In the genomic region with DNA sequence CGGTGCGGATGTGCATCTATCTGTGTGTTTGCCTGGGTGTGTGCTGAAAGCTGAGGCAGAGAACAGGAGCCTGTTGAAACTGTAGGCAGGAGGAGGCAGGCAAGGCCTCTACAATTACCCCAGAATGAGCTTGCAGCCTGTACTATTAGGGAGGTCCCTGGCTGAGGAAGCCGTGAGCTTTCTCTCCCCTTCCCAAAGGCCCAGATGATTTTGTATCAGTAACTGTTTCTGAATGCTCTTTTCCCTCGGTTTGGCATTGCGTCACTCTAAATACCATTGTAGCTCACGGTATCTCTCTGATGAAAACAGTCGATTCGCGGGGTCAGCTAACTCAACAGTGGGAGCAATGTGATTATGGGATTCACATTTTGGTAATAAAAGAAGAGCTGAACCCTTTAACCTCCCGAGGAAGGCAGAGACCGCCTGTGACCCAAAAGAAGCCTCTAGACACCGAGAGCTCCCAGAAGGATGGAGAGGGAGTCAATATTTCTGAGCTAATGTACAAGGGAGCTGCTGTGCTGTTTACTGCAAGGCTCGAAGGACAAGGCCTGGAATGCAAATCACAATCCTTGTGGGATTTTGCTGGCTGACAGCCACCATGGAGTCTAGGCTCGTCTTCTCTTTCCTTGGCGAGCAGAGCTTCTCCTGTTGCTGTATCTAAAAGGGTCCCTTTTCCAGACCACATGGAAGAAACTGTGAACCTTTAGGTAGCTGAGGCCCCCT, we compare ENCODE assay signal across 9 mouse cellular contexts.
DNase-seq lines count a peak whose midpoint lies in the region; ATAC-seq and TF ChIP-seq lines count a peak whose summit lies in the region.
"Had no signal": no experiment of that assay in that cellular context is flagged by ENCODE, and none has a peak within 500 bp of the region (broad histone marks: within the 10 kb centered on the region; RNA-seq: fewer than 3 reads in every experiment).

No protein-coding gene starts in this region.

- 59% methylated on average over 15 of the region's 15 CpGs for WGBS in kidney, postnatal 0 days
- 67% methylated on average over 15 of the region's 15 CpGs for WGBS in liver, postnatal 0 days (ENCODE audit: insufficient replicate concordance)

- H3K27me3 ChIP-seq in kidney, postnatal 0 days (ENCODE audit: insufficient read depth, low read length) = no peaks in the 10 kb centered on the region
- no peaks in the 10 kb centered on the region for H3K27me3 ChIP-seq in liver, postnatal 0 days (ENCODE audit: insufficient read depth, low read length)
- H3K27me3 ChIP-seq: Patski had no signal

- H3K36me3 ChIP-seq in kidney, postnatal 0 days (ENCODE audit: insufficient read depth, low read length) = no peaks in the 10 kb centered on the region
- H3K36me3 ChIP-seq in liver, postnatal 0 days (replicated peaks; ENCODE audit: insufficient read depth, low read length) = no peaks in the 10 kb centered on the region

- intact Hi-C loops in gastrocnemius, postnatal 14 days (cut with DNase I; ENCODE audit: low total_unique reads) = no loop called here

- no peaks in the 10 kb centered on the region for H3K9me3 ChIP-seq in kidney, postnatal 0 days (replicated peaks; ENCODE audit: low read length)
- no peaks in the 10 kb centered on the region for H3K9me3 ChIP-seq in liver, postnatal 0 days (ENCODE audit: low read length)

- H3K4me2 ChIP-seq in kidney, postnatal 0 days (ENCODE audit: low read length) = no peak overlapping the region
- no peak overlapping the region for H3K4me2 ChIP-seq in liver, postnatal 0 days (ENCODE audit: low read depth, low read length)

- no peak overlapping the region for H3K4me3 ChIP-seq in layer of hippocampus, adult 2 months
- H3K4me3 ChIP-seq in kidney, postnatal 0 days (replicated peaks; ENCODE audit: low read depth, low read length) = no peak overlapping the region
- H3K4me3 ChIP-seq in liver, postnatal 0 days (ENCODE audit: low read depth, low read length) = no peak overlapping the region

- DNase-seq in layer of hippocampus, adult 2 months (ENCODE audit: low spot score in 2 of 2) = no peak
- DNase-seq in layer of hippocampus, adult 9-11 months = no peak
- peak; percentile 53 for DNase-seq in adipocyte (ENCODE audit: low spot score)
- peak; percentile 56 for DNase-seq in gastrocnemius, postnatal 14 days
- peak; percentile 54 for DNase-seq in kidney, postnatal 0 days (ENCODE audit: low spot score)
- no peak for DNase-seq in liver, postnatal 0 days
- no peak for DNase-seq in layer of hippocampus, postnatal 25 days (ENCODE audit: extremely low spot score in 1 of 2, low spot score in 1 of 2)

- no peak overlapping the region for H3K9ac ChIP-seq in kidney, postnatal 0 days (ENCODE audit: low read depth, low read length)
- no peak overlapping the region for H3K9ac ChIP-seq in liver, postnatal 0 days (replicated peaks)

- TF ChIP-seq EP300 in liver, postnatal 0 days (IDR thresholded peaks at IDR 0.05; ENCODE audit: low read depth) = no peak

- peak overlapping the region; percentile 43 for H3K27ac ChIP-seq in layer of hippocampus, adult 2 months
- peak overlapping the region; percentile 60 for H3K27ac ChIP-seq in kidney, postnatal 0 days
- H3K27ac ChIP-seq in liver, postnatal 0 days (ENCODE audit: low read depth) = no peak overlapping the region

- TF ChIP-seq CTCF in layer of hippocampus, adult 2 months (conservative IDR thresholded peaks at IDR 0.05) = no peak
- TF ChIP-seq CTCF in kidney, postnatal 0 days (IDR thresholded peaks at IDR 0.05; ENCODE audit: low read depth) = no peak
- TF ChIP-seq CTCF in liver, postnatal 0 days (IDR thresholded peaks at IDR 0.05; ENCODE audit: low read depth) = no peak

- no peak for ATAC-seq in kidney, postnatal 0 days (replicated peaks; ENCODE audit: low FRiP score, low read depth)
- ATAC-seq in inflammation-experienced regulatory T-cells, adult 6 months = no peak
- no peak for ATAC-seq in liver, postnatal 0 days
- ATAC-seq: Patski had no signal

- peaks cover 13% of the 10 kb centered on the region; the same call in 1 of the 2 replicates for H3K4me1 ChIP-seq in kidney, postnatal 0 days (replicated peaks; ENCODE audit: insufficient read depth, low read length)
- no peaks in the 10 kb centered on the region for H3K4me1 ChIP-seq in liver, postnatal 0 days (ENCODE audit: insufficient read depth)

Comparison
In these comparisons a context has a peak if more than half of its experiments do, and no peak if none do; other contexts are left out.
1. DNase-seq: peak in adipocyte (single experiment), gastrocnemius, postnatal 14 days (single experiment) and kidney, postnatal 0 days (single experiment); none in layer of hippocampus, adult 2 months (0 of 2), layer of hippocampus, adult 9-11 months (single experiment), liver, postnatal 0 days (single experiment) and layer of hippocampus, postnatal 25 days (0 of 2).